Mouse (Mus musculus): Measurements from ENCODE around the gene C1qc. TPM values are rescaled to one million over a fixed set of nuclear protein-coding genes. Genes with fewer than 3 reads are reported as not detected.

Gene C1qc
- polyA plus RNA-seq, 1 experiment from 2014 or later, result 16.6 TPM

DNA sequence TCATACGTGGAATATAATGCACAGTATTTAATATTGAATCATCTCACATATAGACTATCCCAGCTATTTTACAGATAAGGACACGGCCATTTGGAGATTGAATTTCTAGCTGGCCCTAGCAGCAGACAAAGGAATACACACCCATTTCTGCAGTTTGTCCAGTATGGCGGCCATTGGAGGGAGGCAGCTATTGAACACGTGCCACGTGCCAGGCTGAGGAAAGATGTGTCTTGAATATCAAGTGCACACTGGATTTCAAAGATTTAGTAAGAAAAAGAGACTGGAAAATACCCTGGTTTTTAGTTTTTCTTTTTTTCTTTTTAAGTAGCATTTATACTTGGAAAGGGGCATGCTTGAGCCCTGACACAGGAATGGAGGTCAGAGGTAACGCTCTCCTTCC lies 45.7 kb downstream of the C1qc start:
- Histone ChIP-seq H3K36me3 (no peaks in the 10 kb centered on the region), H3K9me3 (no peaks in the 10 kb centered on the region), H3K4me3 (no peak overlapping the region), H3K9ac (no peak overlapping the region), H3K27me3 (no peaks in the 10 kb centered on the region), H3K27ac (no peak overlapping the region), H3K4me2 (replicated peaks) (no peak overlapping the region), H3K4me1 (no peaks in the 10 kb centered on the region)
- ATAC-seq (ENCODE audit: insufficient number of reproducible peaks, insufficient read depth, low FRiP score, low TSS enrichment), result no peak
- WGBS, result 75% methylated on average over 6 of the region's 6 CpGs

DNA sequence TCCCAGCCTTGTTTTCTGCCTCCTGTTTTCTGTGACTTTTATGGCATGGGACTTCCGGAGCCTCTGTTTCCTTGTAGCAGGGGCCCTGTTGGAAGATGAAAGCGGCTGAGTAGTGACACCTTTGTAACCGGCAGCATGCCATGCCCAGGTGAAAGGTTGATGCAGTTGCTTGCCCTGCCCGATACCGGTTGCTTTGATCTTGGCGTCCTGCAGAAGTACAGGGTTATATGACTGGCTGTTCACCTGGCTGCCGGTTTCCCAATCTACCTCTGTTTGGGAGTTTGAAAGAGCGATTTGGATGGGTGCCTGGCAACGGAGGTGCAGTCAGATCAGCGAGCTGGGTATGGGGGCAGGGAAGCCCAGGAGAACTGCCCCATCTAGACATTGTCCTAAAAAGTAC lies 50.1 kb downstream of the C1qc start:
- ATAC-seq (ENCODE audit: insufficient number of reproducible peaks, insufficient read depth, low FRiP score, low TSS enrichment), result no peak

DNA sequence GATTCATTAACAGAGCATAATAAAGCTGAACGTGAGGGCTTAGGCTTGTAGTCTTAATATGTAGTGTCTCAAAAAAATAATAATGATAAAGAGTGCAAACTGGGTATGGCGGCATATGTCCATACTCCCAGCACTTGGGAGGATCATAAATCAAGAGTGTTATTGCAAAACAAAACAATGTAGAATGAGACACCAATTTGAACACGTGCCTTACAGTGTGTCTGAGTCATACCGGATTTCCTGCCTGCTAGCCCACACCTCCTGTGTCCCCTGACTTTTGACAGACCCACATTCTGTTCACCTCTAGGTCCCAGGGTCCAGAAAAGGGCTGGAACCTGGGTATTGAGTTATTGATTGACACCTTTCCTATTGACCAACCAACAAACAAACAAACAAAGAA lies 50.8 kb downstream of the C1qc start:
- 84% methylated on average over 4 of the region's 4 CpGs for WGBS
- H3K36me3 ChIP-seq, result no peaks in the 10 kb centered on the region
- peaks cover 2% of the 10 kb centered on the region for H3K4me1 ChIP-seq
- 0 out of 2 replicates have a peak, but pooled peaks cover 12% of the 10 kb centered on the region for H3K27me3 ChIP-seq
- H3K9me3 ChIP-seq, result no peaks in the 10 kb centered on the region
- H3K27ac ChIP-seq, result no peak overlapping the region
- no peak overlapping the region for H3K4me2 ChIP-seq (replicated peaks)
- no peak for ATAC-seq (ENCODE audit: insufficient number of reproducible peaks, insufficient read depth, low FRiP score, low TSS enrichment)
- no peak overlapping the region for H3K4me3 ChIP-seq
- H3K9ac ChIP-seq, result no peak overlapping the region

More for the DNA sequence above, 50.1 kb downstream of the C1qc start:
- Histone ChIP-seq H3K4me1 (no peaks in the 10 kb centered on the region), H3K9me3 (no peaks in the 10 kb centered on the region), H3K9ac (no peak overlapping the region), H3K27ac (no peak overlapping the region), H3K4me3 (no peak overlapping the region), H3K36me3 (no peaks in the 10 kb centered on the region), H3K27me3 (0 out of 2 replicates have a peak, but pooled peaks cover 12% of the 10 kb centered on the region), H3K4me2 (replicated peaks) (no peak overlapping the region)
- WGBS, result 85% methylated on average over 10 of the region's 10 CpGs

DNA sequence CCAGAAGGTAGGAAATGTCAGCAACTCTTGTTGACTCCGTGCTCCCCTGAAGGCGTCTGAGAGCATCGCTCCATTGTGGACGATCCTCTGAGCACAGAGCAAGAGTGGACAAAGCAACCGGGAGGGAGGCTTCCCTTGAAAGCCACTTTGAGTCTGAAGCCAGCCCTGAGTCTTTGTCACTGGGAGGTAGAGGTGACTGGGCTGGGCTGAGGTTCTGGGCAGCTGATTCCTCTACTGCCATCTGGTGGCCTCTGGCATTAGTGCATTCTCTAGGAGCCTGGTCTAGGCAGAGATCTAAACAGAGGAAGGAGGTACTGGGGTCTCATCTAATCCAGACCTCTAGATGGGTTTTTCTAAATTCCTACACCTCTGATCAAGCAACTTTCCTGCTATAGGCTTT lies 51.8 kb downstream of the C1qc start:
- Histone ChIP-seq H3K4me3 (no peak overlapping the region), H3K36me3 (no peaks in the 10 kb centered on the region), H3K27me3 (0 out of 2 replicates have a peak, but pooled peaks cover 12% of the 10 kb centered on the region), H3K4me2 (replicated peaks) (no peak overlapping the region), H3K9ac (no peak overlapping the region), H3K27ac (no peak overlapping the region), H3K9me3 (no peaks in the 10 kb centered on the region), H3K4me1 (peaks cover 8% of the 10 kb centered on the region)
- WGBS, result 8% methylated on average over 5 of the region's 5 CpGs
- no peak for ATAC-seq (ENCODE audit: insufficient number of reproducible peaks, insufficient read depth, low FRiP score, low TSS enrichment)

Other genes starting within 250 kb of the C1qc start
- gene Ephb2, start 57.1 kb downstream of the C1qc start, polyA plus RNA-seq (2016; fragmentation: Nextera tagmentation; extraction: Ambion mirVana), result 17.1 and 20.7 TPM in 2 replicates
- 28.2 and 29.7 TPM in 2 replicates for gene C1qb, start 6.9 kb downstream of the C1qc start, polyA plus RNA-seq (2016; fragmentation: Nextera tagmentation; extraction: Ambion mirVana)
- 16.2 and 17.3 TPM in 2 replicates for gene C1qa, start 5.7 kb upstream of the C1qc start, polyA plus RNA-seq (2016; fragmentation: Nextera tagmentation; extraction: Ambion mirVana)
- gene Epha8, start 63.8 kb upstream of the C1qc start, polyA plus RNA-seq (2016; fragmentation: Nextera tagmentation; extraction: Ambion mirVana), result 1.4 and 1.6 TPM in 2 replicates
- gene Zbtb40, start 155.7 kb upstream of the C1qc start, polyA plus RNA-seq (2016; fragmentation: Nextera tagmentation; extraction: Ambion mirVana), result 5.9 and 6.0 TPM in 2 replicates

All from embryonic facial prominence, embryonic 12.5 days (tissue).